Mouse (Mus musculus) adrenal gland, adult 8-10 months (tissue): Measurements from ENCODE around the gene Fam243. TPM values are rescaled to one million over a fixed set of nuclear protein-coding genes. Genes with fewer than 3 reads are reported as not detected.

Experiments used
- DNase-seq: peaks from one replicate; pipeline ENCODE4 v3.0.0; 2022
- total RNA-seq, 4 experiments: library from RNA; stranded (reverse); gene quantifications; 2 replicates each; pipeline ENCODE4 v1.2.4; 2022

Fam243 gene
- total RNA-seq, 4 experiments from 2014 or later = 0.13 TPM; not detected in 3

GRCm38 (mm10) chr16:92319353-92320109, 1.7 kb downstream of the Fam243 start:
- no peak for DNase-seq

GRCm38 (mm10) chr16:92316049-92316738, 5.0 kb downstream of the Fam243 start:
- DNase-seq = peak; percentile 46

GRCm38 (mm10) chr16:92313953-92314741, 7.1 kb downstream of the Fam243 start:
- no peak for DNase-seq

GRCm38 (mm10) chr16:92309126-92309525, 12.1 kb downstream of the Fam243 start:
- DNase-seq = no peak

- no peak for DNase-seq
Measured at GRCm38 (mm10) chr16:92307947-92308346, 13.3 kb downstream of the Fam243 start.

GRCm38 (mm10) chr16:92305519-92305918, 15.7 kb downstream of the Fam243 start:
- DNase-seq = no peak

- DNase-seq = no peak
Measured at GRCm38 (mm10) chr16:92302506-92302905, 18.7 kb downstream of the Fam243 start.

- DNase-seq = no peak
Measured at GRCm38 (mm10) chr16:92301989-92302388, 19.3 kb downstream of the Fam243 start.

GRCm38 (mm10) chr16:92301412-92301806, 19.8 kb downstream of the Fam243 start:
- DNase-seq = no peak

- DNase-seq = peak; percentile 94
Measured at GRCm38 (mm10) chr16:92300649-92301411, 20.4 kb downstream of the Fam243 start, which contains the start of gene Smim11. Gene Smim11, plus strand, starts transcription at chr16:92301286.

- no peak for DNase-seq
Measured at GRCm38 (mm10) chr16:92295328-92295727, 25.9 kb downstream of the Fam243 start.

- DNase-seq = no peak
Measured at GRCm38 (mm10) chr16:92294267-92294970, 26.8 kb downstream of the Fam243 start.

- no peak for DNase-seq
Measured at GRCm38 (mm10) chr16:92292101-92292500, 29.1 kb downstream of the Fam243 start, which contains the start of gene Kcne2. Gene Kcne2, plus strand, starts transcription at chr16:92292389.

GRCm38 (mm10) chr16:92290045-92290444, 31.2 kb downstream of the Fam243 start:
- no peak for DNase-seq

- no peak for DNase-seq
Measured at GRCm38 (mm10) chr16:92288778-92289177, 32.5 kb downstream of the Fam243 start.

GRCm38 (mm10) chr16:92286609-92287008, 34.6 kb downstream of the Fam243 start:
- peak; percentile 63 for DNase-seq

- no peak for DNase-seq
Measured at GRCm38 (mm10) chr16:92285068-92285467, 36.2 kb downstream of the Fam243 start.

- DNase-seq = no peak
Measured at GRCm38 (mm10) chr16:92282671-92283070, 38.6 kb downstream of the Fam243 start.

- peak; percentile 70 for DNase-seq
Measured at GRCm38 (mm10) chr16:92275526-92275925, 45.7 kb downstream of the Fam243 start.

- no peak for DNase-seq
Measured at GRCm38 (mm10) chr16:92274516-92274915, 46.7 kb downstream of the Fam243 start.
